Mouse (Mus musculus) lung, postnatal 25 days (tissue): ENCODE results near the gene Fgf13.

Source experiments
- DNase-seq: peaks from one replicate; pipeline ENCODE4 v3.0.0; 2022; ENCODE audit warnings: low spot score

The Fgf13 gene

GRCm38 (mm10) chrX:59567695-59568431 is at the start of gene Fgf13:
Gene Fgf13, minus strand, starts transcription at chrX:59568071.
- DNase-seq = no peak

- DNase-seq = no peak
These were observed 38.7 kb upstream of the Fgf13 start for GRCm38 (mm10) chrX:59606535-59606934.

DNA sequence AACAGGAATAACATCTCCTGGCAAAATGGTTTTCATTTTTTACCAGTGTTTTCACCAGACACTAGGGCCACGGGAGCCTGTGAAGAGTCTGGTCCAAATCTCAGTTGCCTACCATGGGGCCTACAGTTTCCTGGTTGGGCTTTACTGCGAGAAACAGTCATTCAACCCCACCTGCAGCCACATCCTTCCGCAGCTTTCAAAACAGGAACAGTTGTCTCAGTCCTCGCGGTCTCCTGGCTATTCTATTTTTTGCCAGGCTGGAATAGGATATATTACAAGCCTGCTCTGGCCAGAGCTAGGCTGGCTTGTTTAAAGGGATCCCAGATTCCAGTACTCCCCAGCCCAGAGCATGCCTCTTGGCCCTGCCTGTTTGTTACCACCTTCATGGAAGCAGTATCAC is 21.2 kb upstream of the Fgf13 start:
- no peak for DNase-seq

GRCm38 (mm10) chrX:59585508-59586186 is 17.8 kb upstream of the Fgf13 start:
- DNase-seq = no peak

GRCm38 (mm10) chrX:59584034-59584433 is 16.2 kb upstream of the Fgf13 start:
- no peak for DNase-seq

DNA sequence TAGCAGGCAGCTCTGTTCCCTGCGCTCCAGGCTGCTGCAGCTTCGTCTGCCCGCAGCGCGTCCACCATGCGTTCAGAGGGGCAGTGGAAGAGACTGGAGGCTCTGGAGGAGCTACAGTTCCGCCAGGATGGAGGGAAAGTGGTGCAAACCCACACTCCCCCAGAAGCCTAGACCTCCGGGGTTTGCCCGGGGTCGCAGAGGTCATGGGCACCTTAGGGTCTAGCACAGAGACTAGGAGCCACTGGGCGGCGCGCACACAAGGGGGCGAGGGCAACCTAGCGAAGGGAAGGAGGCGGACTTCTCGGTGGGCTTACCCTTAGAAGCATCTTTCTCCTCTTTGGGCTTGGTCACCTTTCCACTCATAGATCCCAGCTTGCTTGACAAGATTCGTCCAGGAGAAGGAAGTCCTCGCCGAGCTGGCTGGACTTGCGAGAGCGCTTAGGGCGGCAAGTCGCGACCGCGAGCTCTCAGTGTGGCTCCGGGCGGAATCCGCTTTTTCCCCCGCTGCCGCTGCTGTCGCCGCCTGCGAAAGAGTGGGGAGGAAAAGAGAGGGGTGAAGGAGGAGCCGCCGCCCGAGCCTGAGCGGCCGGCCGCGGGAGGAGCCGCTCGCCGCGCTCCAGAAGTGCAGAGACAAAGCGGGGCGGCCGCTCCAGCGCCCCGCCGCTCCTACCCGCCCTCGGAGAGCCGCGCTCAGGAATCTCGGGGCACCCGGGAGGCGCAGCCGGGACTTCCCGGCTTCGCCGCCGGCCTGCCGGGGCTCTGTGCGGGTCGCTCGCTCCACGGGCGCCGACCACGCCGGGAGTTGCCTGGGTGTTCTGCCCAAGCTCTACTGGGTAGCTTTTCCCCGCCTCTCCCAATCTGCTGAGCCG is 811 bp downstream of the Fgf13 start:
- no peak for DNase-seq

DNA sequence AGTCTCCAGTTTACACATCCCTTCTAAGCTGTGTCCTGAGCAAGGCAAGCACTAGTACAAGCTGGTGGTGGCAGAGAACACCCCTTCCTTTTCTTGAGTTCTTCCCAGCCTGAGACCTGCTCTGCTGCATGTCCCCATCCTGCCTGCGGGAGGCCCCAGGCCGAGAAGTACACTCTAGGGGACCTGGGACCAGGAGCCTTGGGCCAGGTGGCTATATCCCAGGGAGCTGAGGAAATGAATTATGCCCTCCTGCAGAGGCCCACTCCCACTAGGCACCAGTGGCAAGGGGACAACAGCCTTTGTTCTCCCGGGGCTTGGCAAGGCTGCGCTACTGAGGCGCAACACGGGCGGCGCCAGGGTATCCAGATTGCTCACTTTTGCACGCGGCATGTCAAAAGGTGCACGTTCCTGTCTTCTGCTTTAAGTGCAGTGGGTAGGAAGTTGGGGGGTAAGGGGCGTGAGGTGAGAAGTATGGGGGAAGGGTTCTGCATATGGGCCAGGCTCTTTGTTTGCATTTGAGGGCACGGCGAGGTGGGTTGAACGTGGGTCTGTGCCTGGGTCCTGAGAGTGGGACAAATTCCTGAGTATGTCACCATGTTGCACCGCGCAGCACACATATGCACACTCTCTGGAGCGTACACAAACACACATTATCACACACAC is 1.7 kb downstream of the Fgf13 start:
- DNase-seq = no peak

DNA sequence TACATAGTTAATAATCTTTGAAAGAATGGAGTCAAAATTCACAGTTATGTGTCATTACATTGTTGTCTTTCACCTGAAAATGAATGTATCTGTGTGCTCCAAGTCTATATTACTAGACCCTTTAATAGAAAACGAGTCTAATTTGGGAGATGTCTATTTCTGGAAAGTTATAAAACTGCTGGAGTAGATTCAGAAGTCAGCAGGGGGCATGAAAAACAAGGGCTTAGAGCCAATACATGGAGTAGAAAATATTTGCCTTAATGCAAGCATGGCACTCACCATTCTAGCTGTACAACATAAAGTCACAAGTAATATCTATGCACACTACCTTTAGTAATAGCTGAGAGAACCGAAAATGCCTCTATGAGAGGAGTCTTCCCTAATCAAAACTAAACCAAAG is 19.9 kb downstream of the Fgf13 start:
- no peak for DNase-seq

DNA sequence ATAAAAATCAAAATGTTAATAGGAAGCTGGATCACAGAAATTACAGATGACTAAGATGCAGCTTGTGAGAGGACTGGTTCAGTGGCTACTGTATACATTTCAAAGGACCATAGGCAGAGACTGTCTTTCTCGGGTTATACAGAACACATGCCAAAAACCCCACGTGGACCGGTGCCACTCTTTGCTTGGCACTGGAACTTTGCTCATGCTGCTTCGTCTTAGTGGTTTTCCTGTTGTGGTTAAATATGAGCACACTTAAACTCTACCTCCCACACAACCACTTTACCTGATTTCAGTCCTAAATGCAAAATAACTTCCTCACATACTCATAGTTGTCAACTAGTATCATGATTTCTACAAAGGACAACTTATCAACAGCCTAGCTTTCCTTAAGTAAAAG is 59.6 kb downstream of the Fgf13 start:
- peak; percentile 1 for DNase-seq

GRCm38 (mm10) chrX:59493388-59493787 is 74.5 kb downstream of the Fgf13 start:
- DNase-seq = no peak

DNA sequence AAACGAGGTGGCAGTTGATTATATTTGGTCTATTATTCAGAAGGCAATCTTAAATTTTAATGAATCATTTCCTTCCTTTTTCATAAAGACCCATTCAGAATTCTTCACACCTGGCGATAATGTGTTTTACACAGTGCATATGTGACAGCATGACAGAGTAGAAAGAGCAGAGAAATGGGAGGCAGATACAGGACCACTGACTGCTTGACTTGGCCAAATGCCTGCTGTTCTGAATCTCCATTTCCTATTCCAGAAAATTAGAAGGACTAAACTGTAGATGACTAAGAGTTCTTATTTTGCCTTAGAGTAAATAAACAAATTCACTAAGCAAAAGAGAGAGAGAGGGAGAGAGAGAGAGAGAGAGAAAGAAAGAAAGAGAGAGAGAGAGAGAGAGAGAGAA is 82.4 kb downstream of the Fgf13 start:
- no peak for DNase-seq

DNA sequence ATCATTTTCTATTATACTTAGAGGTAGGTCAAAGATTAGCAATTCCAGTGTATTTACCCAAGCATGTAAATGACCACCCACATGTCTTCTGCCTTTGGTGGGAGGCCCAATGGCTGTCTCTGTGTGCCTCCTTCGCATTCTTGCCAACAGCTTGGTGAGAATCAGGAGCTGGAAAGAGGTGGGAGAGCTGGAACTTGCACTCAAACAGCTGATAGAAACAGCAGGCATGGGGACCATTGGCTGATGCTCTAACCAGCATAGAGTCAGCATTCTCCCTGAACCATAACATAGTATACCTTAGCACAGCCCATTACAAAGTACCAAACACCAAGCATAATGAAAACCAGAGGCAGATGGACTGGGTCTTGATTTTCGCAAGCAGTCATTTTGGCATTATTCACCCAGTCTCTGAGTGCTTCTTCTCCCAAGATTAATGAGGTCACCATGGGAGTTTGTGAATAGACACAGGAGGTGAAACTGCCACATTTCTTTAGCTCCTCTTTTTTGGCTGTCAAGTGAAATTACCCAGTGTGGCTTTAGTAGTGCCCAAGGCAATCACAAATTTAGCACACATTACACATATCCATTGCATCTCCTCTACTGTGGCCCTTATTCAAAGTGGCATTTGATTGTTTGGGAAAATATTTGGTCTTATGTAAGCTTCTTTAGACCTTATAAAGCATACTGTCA is 165.1 kb downstream of the Fgf13 start:
- no peak for DNase-seq

GRCm38 (mm10) chrX:59290916-59291411 is 276.9 kb downstream of the Fgf13 start:
- no peak for DNase-seq

DNA sequence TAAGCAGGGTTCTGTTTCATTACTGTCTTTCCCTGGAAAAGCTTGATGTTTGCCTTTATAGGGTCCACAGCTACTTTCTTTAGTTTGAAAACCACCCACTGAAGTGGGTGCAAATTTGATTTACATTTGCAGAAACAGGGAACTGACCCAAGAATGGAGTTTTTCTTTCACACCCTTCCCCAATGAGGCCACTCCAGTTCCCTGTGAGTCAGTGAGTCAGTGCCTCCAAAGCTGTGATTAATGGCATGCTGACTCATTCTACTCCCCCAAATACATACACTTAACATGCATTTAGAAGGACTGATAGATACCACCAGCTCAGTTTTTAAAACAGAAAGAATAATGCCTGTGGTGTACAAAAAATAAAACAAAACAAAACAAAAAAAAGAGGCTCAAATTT is 316.3 kb downstream of the Fgf13 start:
- no peak for DNase-seq

- DNase-seq = no peak
These were observed 324.1 kb downstream of the Fgf13 start for GRCm38 (mm10) chrX:59243752-59244151.

DNA sequence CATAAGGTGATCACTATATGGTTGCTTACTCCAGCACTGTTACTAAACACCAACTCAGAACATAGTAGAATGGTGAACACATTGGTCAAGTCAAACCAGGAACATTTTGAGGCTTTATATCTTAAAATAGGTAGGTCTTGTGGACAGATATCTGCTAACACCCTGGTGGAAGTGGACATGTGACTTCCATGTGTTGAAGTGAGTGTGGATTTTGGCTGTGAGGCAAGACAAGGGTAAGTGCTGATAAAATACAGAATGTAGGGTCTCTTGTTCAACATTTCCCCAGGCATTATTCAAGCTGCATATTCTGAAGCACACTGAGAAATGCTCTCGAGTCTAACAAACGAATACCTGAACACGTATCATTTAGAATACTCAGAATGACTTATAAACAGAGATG is 324.7 kb downstream of the Fgf13 start:
- no peak for DNase-seq

- no peak for DNase-seq
These were observed 326.5 kb downstream of the Fgf13 start for GRCm38 (mm10) chrX:59241460-59241747.

DNA sequence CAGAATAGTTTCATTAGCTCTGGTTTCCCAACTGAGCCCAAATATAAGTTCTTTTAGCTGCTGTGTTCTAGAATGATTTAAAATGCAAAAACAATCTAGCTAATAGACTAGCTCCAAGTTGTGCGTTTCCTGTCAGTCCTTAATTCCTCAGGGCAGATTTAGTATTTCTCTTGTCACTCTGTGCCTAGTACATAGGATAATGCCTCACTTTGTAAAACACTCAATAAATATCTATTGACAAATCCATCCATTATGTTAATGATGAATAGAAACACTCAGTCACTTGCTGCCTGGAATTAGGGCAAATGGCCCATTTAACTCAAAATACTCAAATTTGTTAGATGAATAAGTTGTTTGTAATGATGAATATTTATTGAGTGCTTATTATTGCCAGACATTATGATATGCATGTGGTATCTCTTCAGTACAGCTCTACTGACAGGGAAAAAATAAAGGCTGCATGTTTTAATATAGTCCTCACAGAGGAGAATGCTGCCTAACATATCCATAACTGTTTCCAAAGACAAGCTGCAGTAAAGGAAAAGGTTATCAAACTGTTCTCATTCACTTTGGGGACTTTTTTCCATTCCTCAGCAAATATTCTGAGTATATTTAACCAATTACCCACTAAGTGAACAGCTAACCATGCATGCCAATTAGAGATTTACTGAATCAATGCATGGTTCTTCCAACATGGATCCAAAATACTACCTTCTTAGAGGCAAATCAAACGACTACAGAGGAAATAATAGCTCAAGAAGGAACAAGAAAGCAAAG is 327.0 kb downstream of the Fgf13 start:
- no peak for DNase-seq

DNA sequence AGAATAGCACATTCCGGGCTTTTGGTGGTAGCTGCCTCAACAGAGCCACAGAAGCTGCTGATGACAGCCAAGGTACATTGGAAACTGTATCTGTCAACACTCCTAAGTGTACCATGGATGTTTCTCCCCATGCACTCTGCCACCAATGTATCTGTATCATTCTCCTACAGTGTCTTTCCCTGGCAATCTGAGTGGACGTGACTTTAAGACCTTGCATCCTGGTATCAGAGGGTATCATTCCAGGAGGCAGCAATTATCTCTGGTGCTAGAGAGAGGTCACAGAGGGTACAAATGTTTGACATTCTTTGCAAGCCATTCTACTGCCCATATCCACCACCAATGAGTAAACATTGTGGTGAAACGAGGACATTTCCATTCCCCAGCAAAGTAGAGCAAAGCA is 347.2 kb downstream of the Fgf13 start:
- DNase-seq = no peak

DNA sequence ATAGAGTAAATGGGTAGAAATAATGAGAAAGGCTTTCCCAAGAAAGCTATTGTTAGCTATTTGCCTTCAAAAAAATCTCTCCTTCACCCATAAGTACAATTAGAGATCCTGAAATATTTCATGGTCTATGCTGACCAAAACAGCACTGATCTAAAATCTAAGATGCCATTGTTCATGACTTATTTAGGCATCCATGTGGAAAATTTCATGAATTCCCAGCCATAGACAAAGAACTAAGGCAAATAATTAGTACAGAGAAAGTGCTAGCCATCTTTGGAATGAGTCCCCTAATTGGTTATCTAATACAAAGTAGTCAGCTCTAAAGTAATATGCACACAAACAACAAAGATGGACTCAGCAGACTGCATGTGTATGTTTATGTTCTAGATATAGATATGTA is 366.7 kb downstream of the Fgf13 start:
- no peak for DNase-seq

DNA sequence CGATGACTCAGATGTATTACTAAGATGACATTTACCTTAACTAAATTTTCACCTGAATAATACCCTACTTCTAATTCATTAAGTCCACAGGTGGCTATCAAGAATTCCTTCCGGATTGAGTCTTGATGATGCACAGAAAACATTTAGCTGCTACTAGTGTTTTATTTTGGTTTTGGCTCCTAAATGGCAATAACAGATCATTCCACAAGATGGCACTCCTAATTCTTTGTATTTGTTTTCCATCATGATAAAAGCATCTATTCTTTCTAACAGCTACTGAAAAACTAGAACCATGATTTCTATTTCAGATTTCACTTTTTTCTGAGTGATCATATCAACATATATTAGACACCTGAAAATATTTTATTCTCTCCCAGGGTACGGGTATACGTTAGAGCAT is 373.7 kb downstream of the Fgf13 start:
- no peak for DNase-seq
